Comparison of ENCODE assay signal across 15 mouse cellular contexts in genomic region chr1:79346511-79346910, GRCm38 (mm10).
"Had no signal": no experiment of that assay in that cellular context is flagged by ENCODE, and none has a peak within 500 bp of the region (broad histone marks: within the 10 kb centered on the region; RNA-seq: fewer than 3 reads in every experiment).

No protein-coding gene starts in this region.

- H3K4me3 ChIP-seq: neural tube, embryonic 12.5 days; neural tube, embryonic 13.5 days; neural tube, embryonic 15.5 days; stomach, embryonic 15.5 days had no signal

- H3K36me3 ChIP-seq: neural tube, embryonic 12.5 days; neural tube, embryonic 13.5 days; neural tube, embryonic 15.5 days; stomach, embryonic 15.5 days had no signal

- H3K4me1 ChIP-seq: neural tube, embryonic 12.5 days; neural tube, embryonic 13.5 days; neural tube, embryonic 15.5 days; stomach, embryonic 15.5 days had no signal

- H3K9me3 ChIP-seq: neural tube, embryonic 12.5 days; neural tube, embryonic 13.5 days; neural tube, embryonic 15.5 days; stomach, embryonic 15.5 days had no signal

- H3K27me3 ChIP-seq: neural tube, embryonic 12.5 days; neural tube, embryonic 13.5 days; neural tube, embryonic 15.5 days; stomach, embryonic 15.5 days had no signal

- DNase-seq: retina, postnatal 1 day; right cerebral cortex, postnatal 14 days; right cerebral cortex, postnatal 25 days; right cerebral cortex, postnatal 4 days; spleen, adult 18-20 months; thymus, adult 18-20 months; thymus, adult 2 months; thymus, postnatal 14 days; thymus, postnatal 25 days; thymus, postnatal 36 days; thymus, postnatal 4 days had no signal
